Mouse (Mus musculus) ES-Bruce4 (cell line): ENCODE data around the gene Hipk2.

ENCODE experiments used
- CTCF ChIP-seq: IDR thresholded peaks from one replicate; pipeline ENCODE4 v1.8.1; 2011; ENCODE audit warnings: low read depth, low read length
- POLR2A ChIP-seq: IDR thresholded peaks from one replicate; pipeline ENCODE4 v1.8.1; 2011; ENCODE audit warnings: low read length; ENCODE audit not compliant: insufficient read depth

DNA sequence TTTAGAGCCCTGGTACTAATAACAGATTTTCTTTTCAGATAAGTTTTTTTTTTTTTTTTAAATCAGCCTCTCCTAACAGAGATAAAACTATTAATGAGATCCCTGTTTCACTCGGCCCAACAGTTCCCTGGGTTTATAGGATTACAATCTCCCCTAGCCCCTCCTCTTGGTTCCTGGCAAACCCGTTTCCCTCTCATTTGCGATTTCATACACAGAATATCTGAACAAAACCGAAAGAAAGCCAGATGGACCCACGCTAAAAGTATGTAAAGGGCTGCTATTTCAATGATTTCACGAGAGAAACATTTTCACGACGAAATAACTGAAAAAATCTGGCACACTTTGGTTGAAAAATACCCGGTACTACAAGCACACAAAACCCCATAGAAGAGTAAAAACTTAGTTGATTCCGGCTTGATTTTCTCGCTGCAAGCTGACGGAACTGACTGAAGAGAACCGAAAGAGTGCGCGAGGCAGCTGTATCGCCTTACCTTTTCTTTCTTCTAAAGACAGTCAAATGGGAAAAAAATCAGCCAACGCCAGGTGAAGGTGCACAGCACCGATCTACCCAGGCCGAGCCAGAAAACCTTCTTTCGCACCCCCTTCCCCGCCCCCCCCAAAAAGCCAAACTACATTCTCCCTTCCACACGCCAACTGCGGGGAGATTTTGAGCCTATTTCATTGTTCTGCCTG, 1.3 kb downstream of the Hipk2 start:
- TF ChIP-seq POLR2A: no peak
- TF ChIP-seq CTCF: no peak
